Mouse (Mus musculus): ENCODE data around the gene Tbcel. TPM values are rescaled to one million over a fixed set of nuclear protein-coding genes. Genes with fewer than 3 reads are reported as not detected.

Tbcel gene
- total RNA-seq, 4 experiments from 2014 or later: 49.7 to 60.5 (median 54.2) TPM

DNA sequence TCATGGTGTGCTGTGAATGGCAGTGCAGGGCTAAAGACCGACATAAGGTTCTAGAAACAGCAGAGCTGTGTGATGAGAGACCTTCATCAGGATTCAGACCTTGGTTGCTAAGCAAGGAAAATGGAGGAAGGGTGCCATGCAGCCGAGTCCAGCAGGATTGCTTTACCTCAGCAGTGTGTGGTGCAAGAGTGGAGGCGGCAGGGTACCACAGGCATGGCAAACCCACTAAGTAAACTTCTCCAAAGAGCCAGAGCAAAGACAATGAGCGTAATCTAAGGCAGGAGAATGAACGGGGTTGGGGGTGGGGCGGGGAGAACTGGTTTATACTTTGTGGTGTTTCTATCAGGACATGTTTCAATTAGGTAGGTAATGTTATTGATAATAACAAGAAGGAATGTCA is 58.6 kb downstream of the Tbcel start:
- no peak for DNase-seq (ENCODE audit: low spot score in 2 of 2)

- no peak for DNase-seq (ENCODE audit: low spot score in 2 of 2)
These were observed 65.5 kb downstream of the Tbcel start for GRCm38 (mm10) chr9:42442100-42442499.

DNA sequence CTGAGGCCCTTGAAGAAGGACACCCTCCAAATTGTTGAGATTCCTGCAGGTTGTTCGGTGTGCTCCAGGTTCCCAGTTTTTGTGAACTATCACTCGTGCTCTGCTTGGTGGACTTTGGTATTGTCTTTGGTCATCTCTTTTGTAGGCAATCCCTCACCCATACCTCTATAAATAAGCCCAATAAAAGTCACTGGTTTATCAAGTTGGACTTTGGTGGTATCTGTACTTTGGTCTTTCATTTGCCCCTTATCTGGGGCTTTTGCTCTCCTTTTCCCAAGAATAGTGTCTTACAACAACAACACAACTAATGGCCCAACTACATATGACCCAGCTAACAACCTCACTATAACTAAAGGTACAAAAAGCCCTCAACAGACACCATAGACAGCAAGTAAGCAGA is 66.4 kb downstream of the Tbcel start:
- DNase-seq (ENCODE audit: low spot score in 2 of 2): no peak

DNA sequence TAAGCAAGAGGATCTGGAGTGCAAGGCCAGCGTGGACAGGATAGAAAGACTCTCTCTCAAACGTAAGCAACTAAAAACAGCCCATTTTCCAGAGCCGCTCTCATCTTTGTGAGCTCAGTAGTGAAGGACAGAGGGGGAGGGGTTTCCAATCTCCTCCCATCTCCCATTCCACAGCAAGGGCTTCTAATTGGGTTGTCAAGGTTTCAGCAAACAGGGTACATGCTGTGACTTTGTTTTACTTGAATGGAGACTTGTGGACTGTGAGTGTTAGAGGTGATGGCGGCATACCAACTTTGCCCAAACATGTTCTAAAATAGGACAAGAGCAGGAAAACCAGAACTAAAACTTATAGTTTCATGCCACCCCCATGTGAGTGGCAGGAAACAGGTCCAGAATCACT is 68.2 kb downstream of the Tbcel start:
- DNase-seq (ENCODE audit: low spot score in 2 of 2): no peak

- no peak for DNase-seq (ENCODE audit: low spot score in 2 of 2)
These were observed 75.5 kb downstream of the Tbcel start for GRCm38 (mm10) chr9:42432155-42432554.

DNA sequence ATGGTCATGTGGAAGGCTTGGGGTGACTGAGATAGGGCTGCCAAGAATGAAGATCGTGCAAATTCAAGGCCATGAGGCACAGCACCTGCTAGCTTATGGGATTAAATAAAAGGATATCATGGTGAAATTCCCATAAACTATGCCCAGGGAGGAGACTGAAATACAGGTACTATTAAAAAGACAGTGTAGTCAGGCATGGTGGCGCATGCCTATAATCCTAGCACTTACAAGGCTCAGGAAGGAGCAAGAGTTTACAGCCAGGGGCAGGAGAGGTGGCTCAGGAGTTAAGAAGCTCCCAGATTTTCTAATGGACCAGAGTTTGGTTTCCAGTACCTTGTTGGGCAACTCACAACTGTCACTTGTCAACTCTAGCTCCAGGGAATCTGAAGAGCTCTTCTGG is 76.0 kb downstream of the Tbcel start:
- no peak for DNase-seq (ENCODE audit: low spot score in 2 of 2)

DNA sequence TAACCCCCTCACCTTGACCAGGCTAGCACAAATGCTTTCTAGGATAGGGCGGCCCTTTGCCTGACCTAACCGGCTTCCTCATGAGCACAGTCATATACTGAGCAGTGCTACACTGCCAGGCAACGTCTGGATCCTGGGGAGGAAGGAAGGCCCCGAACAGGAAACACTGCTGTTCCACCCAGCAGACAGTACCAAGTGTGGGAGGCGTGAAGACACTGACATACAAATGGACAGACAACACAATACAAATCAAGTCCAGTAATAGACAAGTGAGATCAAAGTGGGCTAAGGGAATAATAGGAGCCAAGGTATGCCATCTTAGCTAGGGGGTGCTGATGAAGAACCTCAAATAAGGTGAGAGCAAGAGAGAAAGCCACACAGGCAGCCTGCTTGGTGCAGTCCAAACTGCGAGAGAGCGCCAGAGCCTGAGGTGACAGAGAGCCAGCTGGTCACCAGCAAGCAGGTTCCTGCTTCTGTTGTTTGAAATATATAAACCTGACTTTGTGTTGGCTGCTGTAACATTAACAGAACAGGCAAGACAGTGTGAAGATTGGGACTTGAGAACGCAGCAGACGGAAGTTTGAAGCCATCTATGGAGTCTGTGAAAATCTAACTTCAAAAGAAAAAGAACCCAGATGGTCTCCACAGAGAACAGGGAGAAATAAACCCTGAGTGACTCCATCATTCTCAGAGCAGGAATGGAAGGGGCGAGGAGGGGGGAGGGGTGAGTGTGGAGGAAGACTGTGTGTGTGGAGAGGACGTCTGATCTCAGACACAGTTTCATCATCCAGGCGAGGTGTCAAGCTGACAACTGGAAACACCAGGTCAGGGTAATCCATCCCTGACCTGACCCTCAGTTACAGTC is 79.3 kb downstream of the Tbcel start:
- no peak for DNase-seq (ENCODE audit: low spot score in 2 of 2)

DNA sequence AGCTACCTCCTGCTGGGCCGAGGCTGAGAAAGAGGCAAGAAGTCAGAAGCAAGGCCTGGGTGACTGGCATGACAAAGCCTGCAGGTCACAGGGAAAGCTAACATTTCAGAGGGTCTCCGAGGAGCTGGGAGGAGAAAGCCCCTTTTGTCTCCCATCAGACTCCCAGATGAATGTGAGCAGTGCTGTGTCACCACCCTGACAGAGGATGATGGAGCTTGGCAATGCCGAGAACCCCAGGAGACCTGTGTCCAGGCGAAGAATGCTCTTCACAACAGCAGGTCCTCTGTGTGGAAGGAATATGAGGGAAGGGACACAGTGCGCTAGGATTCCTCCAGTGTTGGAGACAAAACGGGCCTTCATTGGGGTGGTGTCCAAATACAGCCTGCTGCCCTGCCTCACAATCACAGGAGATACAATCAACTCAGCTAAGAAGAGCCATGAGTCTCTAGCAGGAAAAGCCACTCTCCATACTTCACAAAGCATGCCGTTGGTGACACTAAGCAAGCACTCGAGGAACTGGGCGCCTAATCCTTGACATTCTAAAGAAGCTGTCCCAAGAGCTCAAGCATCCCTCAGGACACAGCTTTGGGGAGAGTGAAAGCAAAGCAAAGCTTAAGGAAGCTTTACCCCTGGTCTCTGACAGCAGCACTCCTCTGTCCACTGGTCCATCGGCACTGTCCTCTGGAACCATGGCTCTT is 80.8 kb downstream of the Tbcel start:
- DNase-seq (ENCODE audit: low spot score in 2 of 2): no peak

- DNase-seq (ENCODE audit: low spot score in 2 of 2): no peak
These were observed 84.0 kb downstream of the Tbcel start for GRCm38 (mm10) chr9:42423649-42424048.

DNA sequence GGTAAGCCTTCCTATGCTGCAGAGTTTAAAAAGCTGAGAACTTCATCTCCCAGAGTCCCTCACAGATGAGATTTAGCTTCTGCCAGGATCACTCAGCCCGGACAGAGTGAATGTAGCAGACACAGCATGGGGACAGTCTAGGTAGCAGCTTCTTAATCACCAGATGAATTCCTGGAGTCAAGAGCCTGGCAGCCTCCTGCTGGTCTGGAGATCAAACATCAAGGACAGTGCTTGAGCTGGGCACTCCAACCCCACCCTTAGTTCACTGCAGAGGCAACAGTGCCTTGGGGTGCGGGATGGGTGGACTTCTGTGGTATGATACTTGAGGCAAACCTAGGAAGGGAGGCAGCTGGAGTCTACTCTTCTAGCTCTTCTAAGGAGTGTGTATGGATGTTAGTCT is 87.9 kb downstream of the Tbcel start:
- no peak for DNase-seq (ENCODE audit: low spot score in 2 of 2)

GRCm38 (mm10) chr9:42418786-42419185 is 88.8 kb downstream of the Tbcel start:
- no peak for DNase-seq (ENCODE audit: low spot score in 2 of 2)

DNA sequence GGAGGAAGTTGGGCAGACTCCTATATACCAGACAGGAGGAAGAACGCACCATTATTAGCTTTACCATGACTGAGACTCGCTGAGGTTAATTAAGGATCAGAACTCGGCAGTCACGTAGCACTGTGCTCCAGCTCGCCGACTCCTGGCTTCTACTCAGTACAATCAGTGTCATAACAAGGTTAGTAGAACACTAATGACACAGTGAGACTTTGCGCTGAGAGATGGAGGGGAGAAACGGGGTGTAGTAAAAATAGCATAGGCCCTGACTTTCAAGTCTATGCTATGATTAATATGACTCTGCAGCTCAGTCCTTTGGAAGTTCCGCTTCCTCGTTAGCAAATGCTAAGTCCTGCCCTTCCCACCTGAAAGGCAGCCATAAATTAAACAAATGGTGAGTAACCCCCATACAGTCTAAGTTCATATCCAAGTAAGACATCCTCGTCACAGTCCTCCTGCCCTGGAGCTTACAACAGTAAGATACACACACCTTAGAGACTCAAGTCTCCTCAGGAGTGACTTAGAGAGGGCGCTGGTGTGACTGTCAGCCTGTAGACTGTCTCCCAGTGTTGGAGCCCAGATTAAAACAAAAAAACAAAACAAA is 90.2 kb downstream of the Tbcel start:
- DNase-seq (ENCODE audit: low spot score in 2 of 2): no peak

GRCm38 (mm10) chr9:42415184-42415583 is 92.4 kb downstream of the Tbcel start:
- no peak for DNase-seq (ENCODE audit: low spot score in 2 of 2)

DNA sequence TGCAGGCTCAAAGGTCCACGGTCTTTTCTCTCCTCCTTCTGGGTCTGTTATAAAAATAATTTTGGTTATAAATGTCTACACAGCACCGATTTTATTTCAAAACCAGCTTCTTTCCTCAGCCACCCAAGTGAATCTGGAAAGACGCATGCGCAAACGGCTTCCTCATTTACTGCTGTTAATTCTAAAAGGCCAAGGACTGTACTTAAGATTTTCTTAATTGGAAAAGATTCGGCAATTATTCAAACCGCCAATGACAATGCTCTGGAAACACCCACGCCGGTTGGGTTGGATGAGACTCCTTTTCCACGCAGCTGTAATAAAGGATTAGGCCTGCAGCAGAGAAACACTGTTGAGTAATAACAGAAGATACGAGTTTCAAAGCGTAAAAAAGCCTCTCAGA is 94.3 kb downstream of the Tbcel start:
- DNase-seq (ENCODE audit: low spot score in 2 of 2): peak in 1 of 2 experiments; percentile 29

GRCm38 (mm10) chr9:42411296-42411695 is 96.3 kb downstream of the Tbcel start:
- no peak for DNase-seq (ENCODE audit: low spot score in 2 of 2)

DNA sequence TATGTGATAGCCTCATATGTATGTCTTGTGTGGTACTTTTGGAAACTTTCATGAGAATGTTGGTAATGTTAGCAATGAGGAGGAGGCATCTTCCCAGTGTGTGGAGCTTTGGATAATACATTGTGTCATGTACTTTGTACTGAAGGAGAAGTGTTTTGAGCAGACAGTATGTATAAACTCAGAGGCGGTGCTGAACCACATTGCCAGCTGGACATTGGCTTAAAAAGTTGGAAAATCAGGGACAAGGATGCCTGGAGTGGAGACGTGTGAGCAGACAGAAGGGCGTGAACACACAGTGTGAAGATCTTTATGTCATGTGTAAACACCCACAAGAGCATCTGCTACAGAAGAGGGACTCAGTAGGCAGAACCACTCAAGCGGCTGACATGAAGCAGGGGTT is 101.9 kb downstream of the Tbcel start:
- no peak for DNase-seq (ENCODE audit: low spot score in 2 of 2)

GRCm38 (mm10) chr9:42401486-42401885 is 106.1 kb downstream of the Tbcel start:
- no peak for DNase-seq (ENCODE audit: low spot score in 2 of 2)

DNA sequence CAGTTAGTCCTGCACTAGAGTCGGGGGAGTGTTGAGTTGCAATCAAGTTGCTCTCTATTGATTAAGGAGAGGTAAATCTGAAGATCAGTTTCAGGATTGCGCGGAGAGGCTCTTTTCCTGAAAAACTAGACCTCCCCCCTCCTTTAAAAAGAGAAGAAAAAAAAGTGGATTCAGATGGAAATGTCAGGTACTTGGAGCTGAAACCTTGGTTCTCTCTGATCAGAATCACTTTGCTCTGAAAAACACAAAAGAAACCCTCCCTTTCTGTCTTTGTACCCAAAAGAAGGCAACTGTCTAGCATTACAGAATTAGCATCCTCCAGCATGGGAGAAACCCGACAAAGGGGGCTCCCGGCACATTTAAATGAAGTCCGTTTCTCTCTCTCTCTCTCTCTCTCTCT is 107.8 kb downstream of the Tbcel start, which contains the start of gene Tecta:
TSS of gene Tecta (minus strand) at position 101 of the 400 bp plus-strand sequence.
- no peak for DNase-seq (ENCODE audit: low spot score in 2 of 2)

DNA sequence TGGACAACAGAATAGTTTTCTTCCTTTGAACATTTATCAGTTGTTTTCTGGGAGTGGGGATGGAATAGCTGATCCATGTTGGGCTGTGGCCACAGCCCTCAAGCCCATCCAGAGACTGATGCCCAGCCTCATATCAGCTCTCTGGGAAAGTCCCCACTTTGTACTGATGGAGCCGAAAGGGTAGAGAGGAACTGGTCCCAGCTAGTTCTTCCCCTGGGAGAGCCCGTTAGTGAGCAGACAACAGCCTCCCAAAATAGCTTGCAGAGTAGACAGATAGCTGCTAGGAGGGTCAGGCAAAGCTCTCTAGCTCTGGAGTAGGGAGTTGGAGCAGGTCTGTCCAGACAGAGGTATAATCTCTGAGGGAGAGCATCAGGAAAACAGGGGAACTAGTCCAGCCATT is 111.5 kb downstream of the Tbcel start:
- no peak for DNase-seq (ENCODE audit: low spot score in 2 of 2)

- DNase-seq (ENCODE audit: low spot score in 2 of 2): peak in 1 of 2 experiments; percentile 30
These were observed 112.7 kb downstream of the Tbcel start for GRCm38 (mm10) chr9:42394903-42395302.

GRCm38 (mm10) chr9:42394321-42394720 is 113.3 kb downstream of the Tbcel start:
- peak in 1 of 2 experiments; percentile 37 for DNase-seq (ENCODE audit: low spot score in 2 of 2)

DNA sequence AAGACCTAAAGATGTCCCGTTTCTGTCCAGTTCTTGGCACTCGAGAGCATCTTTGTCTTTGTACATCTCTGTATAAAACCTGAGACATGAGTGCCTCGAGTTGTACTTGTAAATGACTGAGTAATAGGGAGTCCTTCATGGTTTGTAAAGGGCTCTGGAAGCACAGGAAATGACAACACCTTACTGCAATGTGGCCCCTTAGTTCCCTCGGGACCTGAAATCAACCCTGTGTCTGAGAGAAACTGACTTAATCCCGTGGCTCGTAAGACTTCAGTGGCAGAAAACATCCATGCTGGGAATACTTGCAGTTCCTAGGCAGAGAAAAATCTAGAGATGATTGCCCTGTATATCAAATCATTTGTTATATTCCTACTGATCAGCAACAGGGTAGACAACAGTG is 114.7 kb downstream of the Tbcel start:
- DNase-seq (ENCODE audit: low spot score in 2 of 2): no peak

Measured in layer of hippocampus, adult 8-10 months (tissue).